26 mouse cellular contexts compared by ENCODE assay signal in genomic region chr9:73242521-73243308, GRCm38 (mm10).
DNase-seq lines count a peak whose midpoint lies in the region; ATAC-seq and TF ChIP-seq lines count a peak whose summit lies in the region.
"Had no signal": no experiment of that assay in that cellular context is flagged by ENCODE, and none has a peak within 500 bp of the region (broad histone marks: within the 10 kb centered on the region; RNA-seq: fewer than 3 reads in every experiment).

No protein-coding gene starts in this region.

- intact Hi-C loops in gastrocnemius, postnatal 14 days (cut with DNase I; ENCODE audit: low total_unique reads) = no loop called here

- H3K9ac ChIP-seq in hindbrain, embryonic 15.5 days = no peak overlapping the region
- no peak overlapping the region for H3K9ac ChIP-seq in lung, embryonic 14.5 days
- H3K9ac ChIP-seq: forebrain, embryonic 15.5 days; liver, postnatal 0 days; stomach, embryonic 15.5 days had no signal

- no peaks in the 10 kb centered on the region for H3K9me3 ChIP-seq in hindbrain, embryonic 15.5 days
- no peaks in the 10 kb centered on the region for H3K9me3 ChIP-seq in hindbrain, embryonic 10.5 days
- H3K9me3 ChIP-seq in lung, embryonic 14.5 days (ENCODE audit: low read depth, low read length) = no peaks in the 10 kb centered on the region
- H3K9me3 ChIP-seq: forebrain, embryonic 15.5 days; limb, embryonic 10.5 days; stomach, embryonic 15.5 days had no signal

- H3K27me3 ChIP-seq in hindbrain, embryonic 15.5 days = no peaks in the 10 kb centered on the region
- H3K27me3 ChIP-seq in hindbrain, embryonic 10.5 days (ENCODE audit: insufficient read depth, poor library complexity, severe bottlenecking) = no peaks in the 10 kb centered on the region
- no peaks in the 10 kb centered on the region for H3K27me3 ChIP-seq in lung, embryonic 14.5 days (ENCODE audit: insufficient read depth, low read length)
- H3K27me3 ChIP-seq: forebrain, embryonic 15.5 days; megakaryocyte, embryonic 14.5 days; Patski; stomach, embryonic 15.5 days had no signal

- no peaks in the 10 kb centered on the region for H3K36me3 ChIP-seq in hindbrain, embryonic 15.5 days
- H3K36me3 ChIP-seq in hindbrain, embryonic 10.5 days = no peaks in the 10 kb centered on the region
- H3K36me3 ChIP-seq in lung, embryonic 14.5 days (ENCODE audit: insufficient read depth) = no peaks in the 10 kb centered on the region
- H3K36me3 ChIP-seq: forebrain, embryonic 15.5 days; limb, embryonic 10.5 days; stomach, embryonic 15.5 days had no signal

- no peak overlapping the region for H3K4me2 ChIP-seq in hindbrain, embryonic 15.5 days
- no peak overlapping the region for H3K4me2 ChIP-seq in lung, embryonic 14.5 days
- H3K4me2 ChIP-seq: forebrain, embryonic 15.5 days; stomach, embryonic 15.5 days had no signal

- WGBS in hindbrain, embryonic 15.5 days = 53% methylated on average over 4 of the region's 4 CpGs
- 61% methylated on average over 4 of the region's 4 CpGs for WGBS in hindbrain, embryonic 10.5 days
- 58% methylated on average over 4 of the region's 4 CpGs for WGBS in lung, embryonic 14.5 days

- peaks cover 7% of the 10 kb centered on the region for H3K4me1 ChIP-seq in hindbrain, embryonic 15.5 days (replicated peaks)
- H3K4me1 ChIP-seq in hindbrain, embryonic 10.5 days (replicated peaks) = no peaks in the 10 kb centered on the region
- no peaks in the 10 kb centered on the region for H3K4me1 ChIP-seq in lung, embryonic 14.5 days (ENCODE audit: insufficient read depth)
- H3K4me1 ChIP-seq: forebrain, embryonic 15.5 days; limb, embryonic 10.5 days; stomach, embryonic 15.5 days had no signal

- peak; percentile 18 for DNase-seq in cerebellum, adult 9-11 months
- DNase-seq in cerebellum, adult 8-10 months = no peak
- no peak for DNase-seq in hindbrain, embryonic 10.5 days (ENCODE audit: low spot score)
- DNase-seq in lung, embryonic 14.5 days = peak; percentile 46
- no peak for DNase-seq in lung, postnatal 36 days
- peak; percentile 83 for DNase-seq in retina, postnatal 1 day
- DNase-seq in gastrocnemius, postnatal 14 days = no peak
- DNase-seq: adrenal gland, adult 8-10 months; cerebellum, adult 11 months; gastrocnemius, adult 2 months; heart, adult 18-20 months; heart, postnatal 36 days; kidney, postnatal 25 days; liver, postnatal 0 days; lung, postnatal 14 days; right cerebral cortex, postnatal 25 days; thymus, adult 2 months had no signal

- no peak overlapping the region for H3K27ac ChIP-seq in hindbrain, embryonic 15.5 days (replicated peaks)
- no peak overlapping the region for H3K27ac ChIP-seq in hindbrain, embryonic 10.5 days
- no peak overlapping the region for H3K27ac ChIP-seq in lung, embryonic 14.5 days (ENCODE audit: low read depth)
- H3K27ac ChIP-seq: forebrain, embryonic 15.5 days; gastrocnemius, adult 2 months; limb, embryonic 10.5 days; stomach, embryonic 15.5 days had no signal

- 0 out of 2 replicates have a peak, but pooled peaks have one; percentile 23 for ATAC-seq in hindbrain, embryonic 15.5 days (ENCODE audit: low FRiP score, low read depth)
- ATAC-seq in lung, embryonic 14.5 days (ENCODE audit: insufficient read depth) = no peak
- ATAC-seq: CD4-positive, CD25-positive, alpha-beta regulatory T cell, adult 4 months; forebrain, embryonic 15.5 days; inflammation-experienced regulatory T-cells, adult 6 months; liver, postnatal 0 days; Patski had no signal

- TF ChIP-seq CTCF in lung, embryonic 14.5 days (IDR thresholded peaks at IDR 0.05; ENCODE audit: low read depth) = no peak

- no peak overlapping the region for H3K4me3 ChIP-seq in hindbrain, embryonic 15.5 days
- no peak overlapping the region for H3K4me3 ChIP-seq in hindbrain, embryonic 10.5 days
- H3K4me3 ChIP-seq in lung, embryonic 14.5 days (ENCODE audit: low read depth, low read length) = no peak overlapping the region
- H3K4me3 ChIP-seq: forebrain, embryonic 15.5 days; gastrocnemius, adult 2 months; limb, embryonic 10.5 days; megakaryocyte, embryonic 14.5 days; myocyte; stomach, embryonic 15.5 days had no signal

Comparison
In these comparisons a context has a peak if more than half of its experiments do, and no peak if none do; other contexts are left out.
1. DNase-seq: peak in cerebellum, adult 9-11 months (single experiment), lung, embryonic 14.5 days (single experiment) and retina, postnatal 1 day (single experiment); none in cerebellum, adult 8-10 months (single experiment), hindbrain, embryonic 10.5 days (single experiment), lung, postnatal 36 days (single experiment) and gastrocnemius, postnatal 14 days (single experiment).